Mouse (Mus musculus) forebrain, embryonic 16.5 days (tissue): Measurements from ENCODE around the gene Sept10. TPM values are rescaled to one million over a fixed set of nuclear protein-coding genes. Genes with fewer than 3 reads are reported as not detected.

ENCODE experiments used
- ATAC-seq: fragments of 200-750 bp; cut with Nextera tagmentation; 2 replicates; pipeline ENCODE4 v1.8.0; 2017; ENCODE audit warnings: mild to moderate bottlenecking, moderate library complexity
- H3K27ac ChIP-seq: fragments of 300-500 bp; sonication (generic); 2 replicates; pipeline ENCODE4 v1.5.1; 2014; ENCODE audit warnings: low read length, control low read depth
- H3K27me3 ChIP-seq: fragments of 300-500 bp; sonication (generic); replicated peaks from 2 replicates; pipeline ENCODE4 v1.6.1; 2014; ENCODE audit warnings: low read length; ENCODE audit not compliant: control insufficient read depth, insufficient read depth
- H3K36me3 ChIP-seq: fragments of 300-500 bp; sonication (generic); 2 replicates; pipeline ENCODE4 v1.6.1; 2014; ENCODE audit not compliant: control insufficient read depth, insufficient read depth
- H3K4me1 ChIP-seq: fragments of 300-500 bp; sonication (generic); replicated peaks from 2 replicates; pipeline ENCODE4 v1.6.1; 2014; ENCODE audit warnings: low read length; ENCODE audit not compliant: control insufficient read depth, insufficient read depth
- H3K4me2 ChIP-seq: fragments of 300-500 bp; sonication (generic); 2 replicates; pipeline ENCODE4 v1.6.1; 2014; ENCODE audit warnings: mild to moderate bottlenecking, low read length, control low read depth
- H3K4me3 ChIP-seq: fragments of 300-500 bp; sonication (generic); replicated peaks from 2 replicates; pipeline ENCODE4 v1.5.1; 2014; ENCODE audit warnings: mild to moderate bottlenecking, low read length, control low read depth
- H3K9ac ChIP-seq: fragments of 300-500 bp; sonication (generic); replicated peaks from 2 replicates; pipeline ENCODE4 v1.6.1; 2014; ENCODE audit warnings: low read depth, low read length, control low read depth
- H3K9me3 ChIP-seq: fragments of 300-500 bp; sonication (generic); 2 replicates; pipeline ENCODE4 v1.6.1; 2016; ENCODE audit warnings: low read length; ENCODE audit not compliant: control insufficient read depth
- WGBS: fragments of 180-500 bp; shearing (Covaris S2); extraction: QIAGEN DNeasy Blood & Tissue Kit; methylation state at CpG from one replicate; pipeline ENCODE4 v1.1.7; 2014; 5-methylcytosine and 5-hydroxymethylcytosine counted together
- polyA plus RNA-seq: library from polyadenylated mRNA; unstranded; fragments of >200 nt; fragmentation: Nextera tagmentation; extraction: Ambion mirVana; gene quantifications from 2 replicates; pipeline ENCODE4 v1.2.1, GENCODE M21; 2015

Sept10 gene
- polyA plus RNA-seq, 1 experiment from 2014 or later: 21.7 TPM

DNA sequence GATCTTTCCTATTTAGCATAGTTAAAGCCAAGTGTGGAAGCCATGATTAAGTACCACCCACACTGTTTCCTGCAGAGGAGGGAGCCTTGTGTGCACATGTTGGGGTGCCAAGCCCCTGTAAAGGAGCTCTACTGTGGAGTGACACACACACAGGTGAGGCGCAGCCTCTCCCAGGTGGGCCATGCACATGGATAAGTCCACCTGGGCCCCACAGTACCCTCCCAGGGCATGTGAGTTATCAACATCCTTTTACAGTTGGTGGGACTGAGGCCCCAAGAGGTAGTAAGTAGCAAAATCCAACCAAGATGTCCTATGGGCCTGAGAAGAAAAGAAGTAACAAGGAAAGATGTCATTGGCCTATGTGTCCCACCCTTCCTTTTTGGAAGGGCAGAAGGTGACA is 102.6 kb downstream of the Sept10 start:
- H3K27ac ChIP-seq: no peak overlapping the region
- no peaks in the 10 kb centered on the region for H3K36me3 ChIP-seq
- no peak overlapping the region for H3K4me2 ChIP-seq
- H3K4me3 ChIP-seq: no peak overlapping the region
- no peaks in the 10 kb centered on the region for H3K27me3 ChIP-seq
- H3K9me3 ChIP-seq: no peaks in the 10 kb centered on the region
- 100% methylated on average over 1 of the region's 1 CpGs for WGBS
- no peak overlapping the region for H3K9ac ChIP-seq
- ATAC-seq: no peak
- peaks cover 7% of the 10 kb centered on the region; the same call in 1 of the 2 replicates for H3K4me1 ChIP-seq

DNA sequence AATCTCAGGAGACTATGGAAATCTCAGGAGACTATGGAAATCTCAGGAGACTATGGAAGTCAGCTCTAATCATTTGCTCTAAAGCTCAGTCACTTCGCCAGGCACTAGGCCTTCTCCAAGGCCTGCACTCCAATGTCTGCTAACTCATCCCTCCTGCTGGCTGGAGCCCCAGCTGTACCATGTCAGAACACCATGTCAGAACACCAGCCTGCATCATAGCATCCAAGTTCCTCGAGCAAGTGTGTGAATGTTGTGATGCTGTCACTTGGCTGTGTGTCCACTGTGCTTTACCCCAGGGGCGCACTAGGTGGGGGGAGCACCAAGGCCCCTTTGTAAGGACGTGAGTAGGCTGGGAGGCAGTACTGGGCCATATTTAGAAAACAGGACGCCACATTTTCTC is 104.1 kb downstream of the Sept10 start:
- no peaks in the 10 kb centered on the region for H3K27me3 ChIP-seq
- H3K4me3 ChIP-seq: no peak overlapping the region
- H3K4me2 ChIP-seq: no peak overlapping the region
- no peaks in the 10 kb centered on the region for H3K9me3 ChIP-seq
- H3K4me1 ChIP-seq: peaks cover 7% of the 10 kb centered on the region; the same call in 1 of the 2 replicates
- ATAC-seq: no peak
- H3K9ac ChIP-seq: no peak overlapping the region
- WGBS: 77% methylated on average over 5 of the region's 5 CpGs
- H3K36me3 ChIP-seq: no peaks in the 10 kb centered on the region
- no peak overlapping the region for H3K27ac ChIP-seq

DNA sequence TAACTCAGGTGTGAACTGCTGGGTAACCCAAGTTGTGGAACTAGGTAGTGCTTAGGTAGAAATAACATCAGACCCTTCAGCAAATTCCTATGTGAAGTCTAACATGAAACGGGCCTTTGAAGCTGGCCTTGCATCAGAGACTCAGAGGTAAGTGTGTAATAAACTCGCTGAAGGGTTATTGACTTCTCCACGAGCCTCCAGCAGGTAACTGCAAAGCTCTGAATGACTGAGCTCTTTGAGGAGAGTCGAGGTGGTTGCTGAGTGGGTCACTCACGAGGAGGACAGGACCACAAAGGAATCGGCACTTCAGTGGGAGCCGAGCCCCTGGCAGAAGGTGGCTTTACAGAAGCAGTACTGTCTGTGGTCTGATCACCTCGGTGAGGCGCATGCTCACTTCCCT is 105.3 kb downstream of the Sept10 start:
- Histone ChIP-seq H3K4me2 (no peak overlapping the region), H3K27me3 (no peaks in the 10 kb centered on the region), H3K9me3 (no peaks in the 10 kb centered on the region), H3K4me3 (no peak overlapping the region), H3K4me1 (peaks cover 7% of the 10 kb centered on the region; the same call in 1 of the 2 replicates), H3K9ac (no peak overlapping the region), H3K27ac (no peak overlapping the region), H3K36me3 (no peaks in the 10 kb centered on the region)
- no peak for ATAC-seq
- WGBS: 82% methylated on average over 9 of the region's 9 CpGs

DNA sequence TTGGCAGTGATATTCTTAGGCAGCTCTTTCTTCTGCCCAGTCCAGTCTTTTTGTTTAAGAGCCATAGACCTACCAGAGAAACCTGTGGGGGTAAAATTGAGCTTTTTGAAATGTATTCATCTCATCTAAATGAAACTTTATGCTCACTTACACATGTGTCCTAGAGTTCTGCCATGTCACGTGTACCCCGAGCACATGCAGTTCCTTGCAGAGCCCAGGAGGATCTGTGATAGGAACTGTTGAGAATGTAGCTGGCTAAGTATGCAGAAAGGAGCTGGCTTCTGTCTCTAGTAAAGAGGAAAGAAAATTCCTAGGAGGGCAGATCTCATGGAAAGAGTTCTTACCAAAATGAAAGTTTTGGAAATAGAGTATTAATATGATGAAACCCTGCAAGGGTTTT is 106.0 kb downstream of the Sept10 start:
- H3K4me3 ChIP-seq: no peak overlapping the region
- H3K4me1 ChIP-seq: peaks cover 7% of the 10 kb centered on the region; the same call in 1 of the 2 replicates
- H3K27ac ChIP-seq: no peak overlapping the region
- H3K9ac ChIP-seq: no peak overlapping the region
- H3K4me2 ChIP-seq: no peak overlapping the region
- 91% methylated on average over 2 of the region's 2 CpGs for WGBS
- no peaks in the 10 kb centered on the region for H3K9me3 ChIP-seq
- H3K36me3 ChIP-seq: peaks cover 2% of the 10 kb centered on the region; the same call in 1 of the 2 replicates
- no peaks in the 10 kb centered on the region for H3K27me3 ChIP-seq
- no peak for ATAC-seq

DNA sequence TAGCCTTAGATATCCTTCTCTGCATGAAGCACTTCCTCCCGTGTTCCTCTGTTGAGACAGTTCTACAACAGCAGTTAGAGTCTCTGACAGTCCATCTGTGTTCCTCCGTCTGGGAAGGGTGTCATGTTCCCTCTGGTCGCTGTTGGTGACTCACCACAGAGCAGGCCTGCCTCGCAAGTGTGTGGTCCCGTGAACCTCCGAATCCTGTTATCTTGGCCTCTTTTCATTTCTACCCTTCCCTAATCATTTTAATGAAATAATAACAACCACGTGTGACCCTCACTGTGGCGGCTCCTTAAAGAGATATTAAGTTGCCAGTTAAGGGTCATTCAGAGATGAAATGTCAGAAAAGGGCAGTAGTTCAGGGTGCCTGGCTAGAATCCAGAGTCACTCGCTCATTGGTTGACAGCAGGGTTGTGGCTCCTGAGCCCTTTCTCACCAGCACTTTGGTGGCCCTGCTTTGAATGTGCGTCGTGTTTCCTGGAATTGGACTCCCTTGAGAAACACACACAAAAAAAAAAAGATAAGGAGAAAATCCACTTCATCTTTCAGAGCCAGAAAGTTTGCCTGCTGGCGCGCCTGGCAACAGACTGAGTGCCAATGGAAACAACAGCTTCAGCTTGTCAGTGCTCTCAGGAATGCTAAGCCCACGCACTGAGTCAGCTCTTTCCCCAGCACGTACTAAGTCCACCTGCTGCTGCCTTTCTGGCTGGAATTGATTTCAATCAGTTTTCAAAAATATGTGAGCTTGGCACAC is 106.9 kb downstream of the Sept10 start:
- Histone ChIP-seq H3K27ac (no peak overlapping the region), H3K36me3 (peaks cover 5% of the 10 kb centered on the region; the same call in 1 of the 2 replicates), H3K4me1 (peaks cover 7% of the 10 kb centered on the region; the same call in 1 of the 2 replicates), H3K9me3 (no peaks in the 10 kb centered on the region), H3K4me3 (no peak overlapping the region), H3K4me2 (no peak overlapping the region), H3K9ac (no peak overlapping the region), H3K27me3 (no peaks in the 10 kb centered on the region)
- ATAC-seq: peak; percentile 77
- 56% methylated on average over 15 of the region's 15 CpGs for WGBS

DNA sequence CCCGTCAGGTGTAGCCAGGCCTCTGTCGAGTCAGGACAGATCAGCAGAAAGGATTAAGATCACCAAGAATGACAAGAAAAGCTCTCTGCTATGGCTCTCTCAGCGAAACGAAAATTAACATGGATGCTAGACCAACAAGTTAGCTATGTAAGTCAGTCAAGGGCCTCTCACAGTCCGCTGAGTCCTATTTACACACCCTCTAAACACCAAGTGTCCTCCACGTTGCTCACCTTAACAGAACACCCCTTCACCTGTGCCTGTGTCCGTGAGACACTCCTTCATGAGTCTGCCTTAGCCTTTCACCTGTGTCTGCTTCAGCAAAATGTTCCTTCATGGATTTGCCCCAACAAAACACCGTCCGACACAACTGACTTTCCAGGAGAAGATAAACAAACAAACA is 108.3 kb downstream of the Sept10 start:
- no peak overlapping the region for H3K4me3 ChIP-seq
- no peak overlapping the region for H3K9ac ChIP-seq
- peaks cover 7% of the 10 kb centered on the region; the same call in 1 of the 2 replicates for H3K4me1 ChIP-seq
- WGBS: 89% methylated on average over 9 of the region's 9 CpGs
- H3K27me3 ChIP-seq: no peaks in the 10 kb centered on the region
- H3K9me3 ChIP-seq: no peaks in the 10 kb centered on the region
- H3K4me2 ChIP-seq: no peak overlapping the region
- H3K36me3 ChIP-seq: peaks cover 5% of the 10 kb centered on the region; the same call in 1 of the 2 replicates
- no peak overlapping the region for H3K27ac ChIP-seq
- no peak for ATAC-seq

DNA sequence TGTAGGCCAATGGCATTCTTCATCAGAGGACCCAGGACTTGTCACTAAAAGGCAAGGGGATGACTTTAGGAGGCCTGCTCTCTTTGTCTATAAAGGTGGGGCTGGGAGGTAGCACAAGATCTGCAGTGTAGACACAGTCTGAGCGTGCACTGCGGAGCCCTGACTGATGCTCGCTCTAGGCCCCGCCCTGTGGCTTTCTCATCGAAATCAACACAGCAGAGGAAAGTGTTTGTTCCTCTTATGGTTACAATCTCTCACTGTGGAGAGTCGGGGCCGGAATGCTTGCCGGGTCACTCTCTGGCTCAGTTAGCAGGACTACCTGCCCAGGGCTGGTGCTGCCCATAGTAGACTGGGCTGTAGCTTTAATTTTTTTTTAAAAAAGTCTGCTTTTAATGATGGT is 108.9 kb downstream of the Sept10 start:
- H3K27me3 ChIP-seq: no peaks in the 10 kb centered on the region
- H3K9me3 ChIP-seq: no peaks in the 10 kb centered on the region
- peaks cover 5% of the 10 kb centered on the region; the same call in 1 of the 2 replicates for H3K36me3 ChIP-seq
- no peak overlapping the region for H3K27ac ChIP-seq
- H3K9ac ChIP-seq: no peak overlapping the region
- H3K4me2 ChIP-seq: no peak overlapping the region
- WGBS: 94% methylated on average over 8 of the region's 8 CpGs
- ATAC-seq: no peak
- H3K4me3 ChIP-seq: no peak overlapping the region
- H3K4me1 ChIP-seq: peaks cover 7% of the 10 kb centered on the region; the same call in 1 of the 2 replicates

DNA sequence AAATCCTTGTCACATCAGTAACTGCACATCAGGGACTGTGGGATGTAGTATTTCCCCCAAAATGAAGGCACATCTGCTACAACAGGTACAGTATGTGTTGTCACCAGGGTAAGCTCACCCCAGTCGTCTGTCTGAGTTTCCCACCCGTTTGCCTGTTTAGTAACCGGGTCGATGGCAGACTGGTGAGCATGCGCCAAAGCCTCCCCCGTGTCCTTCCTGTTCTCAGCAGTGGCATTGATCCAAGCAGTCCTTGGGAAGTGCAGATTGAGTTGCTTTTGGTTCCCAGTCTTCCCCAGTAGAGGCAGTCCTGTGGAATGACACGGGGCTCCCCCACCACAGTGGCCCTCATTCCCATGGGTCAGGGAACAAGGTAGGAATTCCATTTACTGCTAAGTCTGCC is 111.3 kb downstream of the Sept10 start:
- no peak for ATAC-seq
- no peaks in the 10 kb centered on the region for H3K27me3 ChIP-seq
- WGBS: 89% methylated on average over 7 of the region's 7 CpGs

DNA sequence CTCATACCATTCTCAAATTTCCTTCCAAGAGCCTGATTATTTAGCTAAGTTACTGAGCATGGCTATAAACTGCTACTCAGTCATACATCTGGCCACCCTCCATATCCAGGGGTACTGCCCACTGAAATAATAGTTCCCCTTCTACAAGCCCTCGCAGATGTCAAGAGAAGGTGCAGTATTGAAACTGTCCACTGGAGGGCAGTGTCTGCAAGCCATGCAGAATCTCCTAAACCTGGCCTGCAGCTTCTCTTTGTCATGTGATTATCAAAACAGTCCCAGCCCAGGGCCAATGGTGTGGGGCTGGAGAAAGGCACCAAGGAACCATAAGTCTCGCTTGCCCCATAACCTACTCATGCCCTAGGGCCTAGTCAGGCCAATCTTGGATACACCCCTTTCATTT is 112.6 kb downstream of the Sept10 start:
- H3K4me3 ChIP-seq: no peak overlapping the region
- H3K27me3 ChIP-seq: no peaks in the 10 kb centered on the region
- H3K9me3 ChIP-seq: no peaks in the 10 kb centered on the region
- 37% methylated on average over 2 of the region's 2 CpGs for WGBS
- ATAC-seq: no peak
- H3K27ac ChIP-seq: no peak overlapping the region
- peaks cover 9% of the 10 kb centered on the region; the same call in 1 of the 2 replicates for H3K4me1 ChIP-seq
- H3K9ac ChIP-seq: no peak overlapping the region
- peaks cover 5% of the 10 kb centered on the region; the same call in 1 of the 2 replicates for H3K36me3 ChIP-seq
- H3K4me2 ChIP-seq: no peak overlapping the region

More for the DNA sequence above, 111.3 kb downstream of the Sept10 start:
- H3K36me3 ChIP-seq: peaks cover 5% of the 10 kb centered on the region; the same call in 1 of the 2 replicates
- H3K4me3 ChIP-seq: no peak overlapping the region
- no peak overlapping the region for H3K4me2 ChIP-seq
- H3K9ac ChIP-seq: no peak overlapping the region
- H3K27ac ChIP-seq: no peak overlapping the region
- no peaks in the 10 kb centered on the region for H3K9me3 ChIP-seq
- H3K4me1 ChIP-seq: peaks cover 12% of the 10 kb centered on the region
